Comparison of ENCODE assay signal across 17 mouse cellular contexts in genomic region chr17:51414304-51414703, GRCm38 (mm10).
"Had no signal": no experiment of that assay in that cellular context is flagged by ENCODE, and none has a peak within 500 bp of the region (broad histone marks: within the 10 kb centered on the region; RNA-seq: fewer than 3 reads in every experiment).

No protein-coding gene starts in this region.

- H3K9ac ChIP-seq: limb, embryonic 12.5 days; liver, embryonic 13.5 days; liver, postnatal 0 days; lung, embryonic 15.5 days; midbrain, embryonic 12.5 days; neural tube, embryonic 15.5 days; stomach, embryonic 15.5 days had no signal

- H3K27ac ChIP-seq: limb, embryonic 12.5 days; liver, embryonic 13.5 days; lung, embryonic 15.5 days; macrophage; midbrain, embryonic 12.5 days; neural tube, embryonic 15.5 days; stomach, embryonic 15.5 days had no signal

- ATAC-seq: liver, postnatal 0 days; midbrain, embryonic 16.5 days had no signal

- H3K4me3 ChIP-seq: limb, embryonic 12.5 days; liver, embryonic 13.5 days; lung, embryonic 15.5 days; midbrain, embryonic 12.5 days; neural tube, embryonic 15.5 days; stomach, embryonic 15.5 days had no signal

- H3K4me1 ChIP-seq: limb, embryonic 12.5 days; liver, embryonic 13.5 days; lung, embryonic 15.5 days; midbrain, embryonic 12.5 days; neural tube, embryonic 15.5 days; stomach, embryonic 15.5 days had no signal

- DNase-seq: kidney, postnatal 10 days; layer of hippocampus, postnatal 36 days; liver; liver, embryonic 13.5 days; liver, postnatal 0 days; lung, postnatal 14 days; retina, postnatal 1 day; right cerebral cortex, postnatal 4 days; thymus, adult 2 months; thymus, postnatal 25 days had no signal

- H3K9me3 ChIP-seq: limb, embryonic 12.5 days; liver, embryonic 13.5 days; lung, embryonic 15.5 days; midbrain, embryonic 12.5 days; neural tube, embryonic 15.5 days; stomach, embryonic 15.5 days had no signal

- H3K27me3 ChIP-seq: limb, embryonic 12.5 days; liver, embryonic 13.5 days; lung, embryonic 15.5 days; midbrain, embryonic 12.5 days; neural tube, embryonic 15.5 days; stomach, embryonic 15.5 days had no signal

- H3K36me3 ChIP-seq: limb, embryonic 12.5 days; liver, embryonic 13.5 days; lung, embryonic 15.5 days; midbrain, embryonic 12.5 days; neural tube, embryonic 15.5 days; stomach, embryonic 15.5 days had no signal
